Mouse (Mus musculus): ENCODE measurements around the gene Cramp1l. TPM values are rescaled to one million over a fixed set of nuclear protein-coding genes. Genes with fewer than 3 reads are reported as not detected.

Gene Cramp1l
- total RNA-seq (2021), result 10 to 100 TPM; 15.1 to 16.3 TPM

GRCm38 (mm10) chr17:25015655-25016291 is at the start of gene Cramp1l, which contains the start of gene Ift140:
TSS of gene Cramp1l (minus strand) at chr17:25015788.
TSS of gene Ift140 (plus strand) at chr17:25016085.
- peak; percentile 98 for DNase-seq

GRCm38 (mm10) chr17:25065189-25065588 is 49.6 kb upstream of the Cramp1l start:
- no peak for DNase-seq

GRCm38 (mm10) chr17:25064351-25064750 is 48.8 kb upstream of the Cramp1l start:
- DNase-seq, result peak; percentile 76

GRCm38 (mm10) chr17:25063872-25064271 is 48.3 kb upstream of the Cramp1l start:
- peak; percentile 46 for DNase-seq

- DNase-seq, result no peak
These were observed 47.7 kb upstream of the Cramp1l start for GRCm38 (mm10) chr17:25063261-25063660.

- DNase-seq, result no peak
These were observed 41.5 kb upstream of the Cramp1l start for GRCm38 (mm10) chr17:25057041-25057440.

- no peak for DNase-seq
These were observed 37.7 kb upstream of the Cramp1l start for GRCm38 (mm10) chr17:25053274-25053673.

- DNase-seq, result no peak
These were observed 31.6 kb upstream of the Cramp1l start for GRCm38 (mm10) chr17:25047143-25047542.

- no peak for DNase-seq
These were observed 29.7 kb upstream of the Cramp1l start for GRCm38 (mm10) chr17:25045281-25045680.

GRCm38 (mm10) chr17:25044879-25045278 is 29.3 kb upstream of the Cramp1l start:
- no peak for DNase-seq

GRCm38 (mm10) chr17:25036183-25036582 is 20.6 kb upstream of the Cramp1l start:
- peak; percentile 21 for DNase-seq

GRCm38 (mm10) chr17:25016292-25017132 is 924 bp upstream of the Cramp1l start:
- DNase-seq, result peak; percentile 75

GRCm38 (mm10) chr17:25014841-25015570 is 582 bp downstream of the Cramp1l start:
- peak; percentile 67 for DNase-seq

- peak; percentile 41 for DNase-seq
These were observed 1.7 kb downstream of the Cramp1l start for GRCm38 (mm10) chr17:25013606-25014501.

GRCm38 (mm10) chr17:25007480-25007879 is 8.1 kb downstream of the Cramp1l start:
- no peak for DNase-seq

- no peak for DNase-seq
These were observed 10.5 kb downstream of the Cramp1l start for GRCm38 (mm10) chr17:25005102-25005501.

- no peak for DNase-seq
These were observed 20.9 kb downstream of the Cramp1l start for GRCm38 (mm10) chr17:24994721-24995120.

GRCm38 (mm10) chr17:24987221-24987620 is 28.4 kb downstream of the Cramp1l start:
- DNase-seq, result no peak

- DNase-seq, result no peak
These were observed 54.5 kb downstream of the Cramp1l start for GRCm38 (mm10) chr17:24960852-24961715.

GRCm38 (mm10) chr17:24960135-24960851 is 55.3 kb downstream of the Cramp1l start, which contains the start of gene Jpt2:
TSS of gene Jpt2 (minus strand) at chr17:24960689.
- peak; percentile 99 for DNase-seq

Data from heart, postnatal 4 days (tissue).